Mouse (Mus musculus): ENCODE measurements around the gene Zfp672. TPM values are rescaled to one million over a fixed set of nuclear protein-coding genes. Genes with fewer than 3 reads are reported as not detected.
"Not testable (repeated sequence)": the region's sequence is repeated elsewhere in the genome, so short reads cannot be mapped to it uniquely, and the experiment has no call there.

Zfp672 gene
- total RNA-seq, 4 experiments from 2014 or later, result 41.1 to 48.4 (median 45.4) TPM

DNA sequence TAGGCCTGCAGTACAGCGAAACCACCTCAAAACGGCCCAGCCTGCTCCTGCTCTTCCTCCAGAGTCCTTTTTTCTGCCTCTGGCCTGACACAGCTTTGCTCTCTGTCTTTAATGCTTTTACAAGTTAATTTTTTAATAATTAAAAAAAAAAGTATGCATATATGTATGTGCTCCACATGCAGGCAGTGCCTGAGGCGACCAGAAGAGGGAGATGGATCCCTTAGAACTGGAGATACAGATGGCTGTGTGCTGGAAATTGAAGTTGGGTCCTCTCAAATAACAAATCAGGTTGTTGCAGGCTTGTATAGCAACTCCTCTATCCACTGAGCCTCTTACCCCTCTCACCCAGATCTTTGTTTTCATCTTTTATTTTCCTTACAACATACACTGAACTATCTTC is 3.4 kb downstream of the Zfp672 start:
- no peak for DNase-seq (ENCODE audit: low spot score in 2 of 2)

DNA sequence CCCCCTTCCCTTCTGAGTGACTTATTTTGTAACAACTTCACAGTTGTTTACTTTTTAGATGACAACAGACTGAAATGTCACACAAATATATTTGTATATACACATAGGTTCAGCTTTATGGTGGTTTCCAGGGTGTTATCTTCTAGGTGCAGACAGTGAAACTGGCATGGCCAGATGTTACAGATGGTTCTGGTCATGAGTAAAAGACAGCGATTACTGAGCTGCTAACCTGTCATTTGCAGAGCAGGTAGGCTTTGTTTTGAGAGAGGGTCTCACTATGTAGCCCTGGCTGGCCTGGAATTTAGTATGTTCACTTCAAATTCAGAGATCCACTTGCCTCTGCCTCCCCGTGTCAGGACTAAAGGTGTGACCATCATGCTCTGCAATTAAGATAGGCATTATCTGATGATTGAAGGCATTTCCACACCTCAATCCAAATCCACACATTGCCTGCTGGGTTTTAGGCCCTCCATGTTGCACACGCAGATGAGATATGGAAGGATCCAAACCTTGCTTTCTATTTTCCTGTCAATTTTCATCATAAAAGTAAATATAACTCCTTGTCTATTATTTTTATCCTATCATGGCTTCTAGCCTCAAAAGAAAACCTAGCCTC is 5.4 kb downstream of the Zfp672 start:
- no peak for DNase-seq (ENCODE audit: low spot score in 2 of 2)

DNA sequence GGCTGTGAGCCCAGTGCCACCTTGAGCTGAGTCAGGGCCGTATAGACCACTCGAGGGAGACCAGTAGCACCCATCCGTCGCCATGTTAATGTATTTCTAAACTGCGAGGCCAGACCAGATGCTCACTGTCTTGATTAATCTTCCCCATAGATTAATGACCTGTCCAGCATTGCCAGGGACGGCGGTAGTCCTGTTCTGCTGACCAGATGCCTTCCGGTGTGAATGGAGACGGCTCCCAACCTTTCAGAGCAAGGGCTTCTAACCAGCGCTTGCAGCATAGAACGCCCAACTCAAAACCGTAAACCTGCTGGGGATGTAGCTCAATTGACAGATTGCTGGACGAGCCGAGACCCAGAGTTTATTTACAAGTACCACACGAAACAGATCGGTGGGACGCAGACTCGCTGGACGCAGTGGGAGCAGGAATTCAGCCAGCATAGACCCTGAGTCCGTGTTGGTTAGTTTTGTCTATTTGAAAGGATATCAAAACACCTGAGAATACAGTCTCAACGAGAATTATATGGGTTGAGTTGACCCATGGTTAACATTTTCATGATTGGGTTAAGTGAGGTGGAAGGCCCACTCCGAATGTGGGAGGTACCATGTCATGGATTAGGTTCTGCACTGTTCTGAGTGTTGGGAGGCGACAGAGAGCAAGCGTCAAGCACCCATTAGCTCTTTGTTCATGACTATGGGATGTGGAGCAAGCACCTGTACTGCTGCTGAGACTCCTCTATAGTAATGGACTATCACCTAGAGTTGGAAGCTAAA is 6.4 kb downstream of the Zfp672 start:
- DNase-seq (ENCODE audit: low spot score in 2 of 2), result no peak

DNA sequence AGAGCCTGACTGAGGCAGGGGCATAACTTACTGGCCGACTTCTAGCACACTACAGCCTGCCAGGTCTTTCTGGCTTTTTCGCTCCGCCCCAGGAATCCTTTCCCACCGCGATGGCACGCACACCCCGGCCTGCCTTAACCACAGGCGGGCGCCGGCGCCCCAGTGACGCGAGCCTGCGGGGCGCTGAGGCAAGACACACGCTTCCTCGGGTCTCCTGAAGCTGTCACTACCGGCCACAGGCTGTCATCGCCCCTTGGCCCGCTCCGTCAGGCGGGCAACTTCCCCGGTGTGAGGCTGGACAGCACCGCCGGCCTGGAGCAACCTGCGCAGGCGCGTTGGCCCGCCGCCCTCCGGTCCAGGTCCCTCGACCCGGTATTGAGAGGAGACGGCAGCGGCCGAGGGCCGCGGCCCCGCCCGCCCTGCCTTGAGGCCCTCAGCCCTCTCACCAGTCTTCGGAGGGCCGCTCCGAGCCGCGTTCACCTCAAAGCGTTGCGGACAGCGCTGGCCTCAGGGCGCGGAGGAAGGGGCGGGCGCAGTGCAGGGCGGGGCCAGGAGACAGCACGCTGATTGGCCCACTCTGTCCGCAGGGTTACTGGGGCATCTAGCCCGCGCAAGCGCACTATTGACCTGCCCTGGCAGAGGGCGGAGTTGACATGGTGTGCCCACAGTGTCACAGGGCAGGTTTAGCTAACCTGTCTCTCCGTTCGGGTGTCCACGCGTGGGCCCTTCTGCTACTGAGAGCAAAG is 7.1 kb downstream of the Zfp672 start:
- peak; percentile 90 to 95 for DNase-seq (ENCODE audit: low spot score in 2 of 2)

GRCm38 (mm10) chr11:58316768-58317390 is 13.3 kb downstream of the Zfp672 start:
- DNase-seq (ENCODE audit: low spot score in 2 of 2), result no peak

DNA sequence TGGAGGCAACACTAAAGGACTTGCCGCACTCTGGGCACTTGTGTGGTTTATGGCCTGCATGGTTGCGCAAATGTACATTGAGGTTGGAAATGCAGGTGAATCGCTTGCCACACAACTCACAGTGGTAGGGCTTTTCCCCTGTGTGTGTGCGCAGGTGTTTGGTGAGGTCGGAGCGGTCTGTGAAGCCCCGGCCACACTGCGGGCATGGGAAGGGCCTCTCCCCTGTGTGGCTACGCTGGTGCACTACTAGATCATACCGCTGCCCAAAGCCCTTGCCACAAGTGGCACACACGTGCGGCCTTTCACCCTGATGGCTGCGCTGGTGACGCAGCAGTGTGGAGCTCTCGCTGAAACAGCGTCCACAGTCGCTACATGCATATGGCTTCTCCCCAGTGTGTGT is 13.8 kb downstream of the Zfp672 start:
- DNase-seq (ENCODE audit: low spot score in 2 of 2), result no peak

GRCm38 (mm10) chr11:58315536-58316168 is 14.5 kb downstream of the Zfp672 start:
- no peak for DNase-seq (ENCODE audit: low spot score in 2 of 2)

- DNase-seq (ENCODE audit: low spot score in 2 of 2), result no peak
These were observed 16.1 kb downstream of the Zfp672 start for GRCm38 (mm10) chr11:58314069-58314468.

- DNase-seq (ENCODE audit: low spot score in 2 of 2), result no peak
These were observed 21.5 kb downstream of the Zfp672 start for GRCm38 (mm10) chr11:58308661-58309060.

- peak in 1 of 2 experiments; percentile 44 for DNase-seq (ENCODE audit: low spot score in 2 of 2)
These were observed 22.6 kb downstream of the Zfp672 start for GRCm38 (mm10) chr11:58307411-58308080.

DNA sequence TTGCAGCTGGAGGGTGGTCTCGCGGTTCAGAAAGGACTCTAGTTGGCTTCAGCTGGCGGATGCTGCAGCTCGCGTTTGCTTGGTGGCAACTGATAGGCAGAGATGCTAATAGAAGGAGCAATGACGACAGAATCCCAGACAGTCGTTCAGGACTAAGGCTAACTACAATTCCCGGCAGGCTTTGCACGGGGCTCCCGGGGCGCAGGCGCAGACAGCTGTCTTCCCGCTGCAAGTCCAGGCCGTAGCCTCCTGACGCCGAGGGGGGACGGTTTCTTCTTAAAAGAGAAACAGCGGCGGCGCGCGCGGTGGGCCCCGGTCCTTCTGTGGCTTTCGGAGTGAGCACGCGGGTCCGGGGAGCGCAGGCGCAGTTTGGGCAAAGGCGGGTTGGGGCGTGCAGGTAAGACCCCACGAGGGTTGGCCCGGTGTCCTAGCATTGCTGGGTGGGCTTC is 23.3 kb downstream of the Zfp672 start, which contains the start of gene Zfp692:
Gene Zfp692, plus strand, starts transcription at position 210 of the 449 bp plus-strand sequence.
- peak; percentile 85 to 97 for DNase-seq (ENCODE audit: low spot score in 2 of 2)

GRCm38 (mm10) chr11:58305299-58305698 is 24.8 kb downstream of the Zfp672 start:
- DNase-seq (ENCODE audit: low spot score in 2 of 2), result not testable (repeated sequence)

DNA sequence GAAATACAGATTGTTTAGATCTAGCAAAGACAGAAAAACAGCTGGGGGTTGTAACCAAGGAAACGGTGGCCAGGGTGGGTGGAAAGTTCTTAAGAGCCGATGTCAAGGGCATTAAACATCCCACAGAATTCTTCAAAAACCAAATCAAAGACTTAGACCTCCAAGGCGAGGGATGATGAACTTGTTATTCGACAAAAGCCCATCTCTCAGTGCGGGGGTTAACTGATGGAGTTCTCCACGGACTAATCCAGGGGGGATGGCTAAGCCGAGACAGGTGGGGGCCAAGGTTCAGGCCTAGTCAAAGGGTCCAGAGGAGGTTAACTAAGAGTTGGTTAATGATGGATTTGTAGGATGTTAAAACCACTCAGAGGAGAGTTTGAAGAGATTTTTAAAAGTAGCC is 26.5 kb downstream of the Zfp672 start:
- no peak for DNase-seq (ENCODE audit: low spot score in 2 of 2)

DNA sequence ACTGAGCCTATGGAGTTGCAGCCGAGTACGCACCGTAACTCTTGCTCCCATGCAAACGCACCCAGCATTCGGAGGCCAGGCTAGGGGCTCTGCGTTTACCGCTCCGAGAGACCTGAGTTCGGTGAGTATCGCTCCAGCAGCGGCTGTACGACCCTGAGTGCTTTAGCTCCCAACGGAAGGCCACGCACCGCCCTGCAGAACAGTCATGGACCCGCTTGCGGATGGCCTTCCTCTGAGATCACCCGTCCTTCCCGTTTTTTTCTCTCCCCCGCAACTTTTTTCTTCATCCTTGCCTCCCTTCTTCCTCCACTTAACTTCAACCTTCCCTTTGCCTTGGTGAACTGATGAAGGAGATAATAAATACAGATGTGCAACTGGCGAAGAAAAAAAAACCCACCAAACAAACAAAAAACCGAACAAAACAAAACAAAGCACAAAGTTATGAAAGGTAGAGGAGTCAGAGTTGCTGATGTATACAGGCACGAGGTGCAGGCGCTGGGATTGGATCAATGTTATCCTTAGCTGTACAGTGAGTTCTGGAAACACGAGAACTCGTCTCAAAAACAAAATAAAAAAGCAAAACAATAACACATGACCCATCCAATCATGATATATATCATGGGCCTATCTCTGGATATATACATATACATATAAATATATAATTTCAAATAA is 27.2 kb downstream of the Zfp672 start:
- DNase-seq (ENCODE audit: low spot score in 2 of 2), result no peak

DNA sequence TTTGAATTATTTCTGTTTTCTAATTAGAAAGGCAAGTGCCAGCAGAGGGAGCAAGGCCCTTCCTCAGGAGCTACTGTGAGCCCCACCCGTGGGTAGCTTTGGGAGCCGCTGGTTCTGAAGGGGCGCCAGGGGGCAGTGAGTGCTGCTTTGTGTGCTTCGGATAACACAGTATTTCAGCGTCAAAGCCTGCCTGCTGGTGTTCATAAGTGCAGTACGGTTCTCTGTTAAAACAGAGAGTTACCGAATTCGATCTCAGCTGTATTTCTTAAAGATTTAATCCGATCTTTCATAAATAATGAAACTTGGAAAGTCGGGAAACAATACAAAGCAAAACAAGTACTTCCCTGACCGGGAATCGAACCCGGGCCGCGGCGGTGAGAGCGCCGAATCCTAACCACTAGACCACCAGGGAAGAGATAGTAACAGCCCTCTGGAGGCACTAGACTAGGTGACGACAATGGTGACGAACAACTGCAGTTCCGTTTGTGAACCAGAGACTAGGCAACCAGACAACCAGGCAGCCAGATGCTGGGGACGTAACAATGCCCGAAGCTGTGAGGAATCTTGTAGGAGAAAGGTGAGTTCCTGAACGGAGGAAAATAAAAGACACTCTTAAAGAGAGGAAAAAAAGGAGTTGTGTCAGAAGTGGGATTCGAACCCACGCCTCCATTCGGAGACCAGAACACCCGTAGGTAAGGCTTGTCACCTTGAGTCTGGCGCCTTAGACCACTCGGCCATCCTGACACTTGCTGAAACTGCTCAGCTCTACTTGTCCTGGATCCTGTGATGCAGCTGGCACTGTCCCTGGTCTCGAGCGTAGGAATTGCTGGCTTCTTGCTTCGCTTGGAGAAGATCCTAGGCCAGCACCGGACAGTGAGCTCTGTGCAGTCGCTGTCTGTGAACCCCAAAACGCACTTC is 28.0 kb downstream of the Zfp672 start:
- DNase-seq (ENCODE audit: low spot score in 2 of 2), result peak; percentile 94 to 100

DNA sequence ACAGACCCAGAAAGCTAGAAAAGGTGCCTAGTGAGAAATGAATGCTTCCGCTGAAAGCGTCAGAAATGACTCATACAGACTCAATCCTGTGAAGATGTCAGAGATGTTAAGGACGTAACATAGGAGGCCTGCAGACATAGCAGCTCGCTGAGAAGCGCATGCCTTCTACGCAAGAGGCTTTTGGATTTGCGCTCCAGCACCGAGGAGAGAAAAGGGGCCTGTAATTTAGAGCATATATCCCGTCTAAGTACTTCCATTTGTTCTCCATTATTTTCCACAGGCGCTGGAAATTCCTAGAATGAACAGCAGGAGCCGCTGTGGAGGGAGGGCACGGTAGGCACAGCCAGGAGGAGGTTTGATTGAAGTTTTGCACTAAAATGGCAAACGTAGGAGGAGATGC is 29.1 kb downstream of the Zfp672 start:
- peak; percentile 62 to 79 for DNase-seq (ENCODE audit: low spot score in 2 of 2)

GRCm38 (mm10) chr11:58297396-58297795 is 32.7 kb downstream of the Zfp672 start:
- no peak for DNase-seq (ENCODE audit: low spot score in 2 of 2)

GRCm38 (mm10) chr11:58292791-58293190 is 37.3 kb downstream of the Zfp672 start:
- DNase-seq (ENCODE audit: low spot score in 2 of 2), result no peak

- DNase-seq (ENCODE audit: low spot score in 2 of 2), result no peak
These were observed 39.3 kb downstream of the Zfp672 start for GRCm38 (mm10) chr11:58290812-58291211.
